Mouse (Mus musculus) liver, embryonic 15.5 days (tissue): ENCODE measurements around the gene Rapgef6. TPM values are rescaled to one million over a fixed set of nuclear protein-coding genes. Genes with fewer than 3 reads are reported as not detected.

Experiments
- ATAC-seq: fragments of 200-750 bp; cut with Nextera tagmentation; 2 replicates; pipeline ENCODE4 v1.8.0; 2017; ENCODE audit warnings: moderate number of reproducible peaks, mild to moderate bottlenecking, moderate library complexity; ENCODE audit not compliant: insufficient read depth
- H3K27ac ChIP-seq: fragments of 300-500 bp; sonication (generic); replicated peaks from 2 replicates; pipeline ENCODE4 v1.5.1; 2015; ENCODE audit warnings: mild to moderate bottlenecking, inconsistent platforms
- H3K27me3 ChIP-seq: fragments of 300-500 bp; sonication (generic); 2 replicates; pipeline ENCODE4 v1.6.1; 2015; ENCODE audit warnings: mild to moderate bottlenecking, inconsistent platforms
- H3K36me3 ChIP-seq: fragments of 300-500 bp; sonication (generic); replicated peaks from 2 replicates; pipeline ENCODE4 v1.6.1; 2015; ENCODE audit warnings: moderate library complexity, mild to moderate bottlenecking, inconsistent platforms
- H3K4me1 ChIP-seq: fragments of 300-500 bp; sonication (generic); replicated peaks from 2 replicates; pipeline ENCODE4 v1.6.1; 2015; ENCODE audit warnings: inconsistent platforms
- H3K4me2 ChIP-seq: fragments of 300-500 bp; sonication (generic); 2 replicates; pipeline ENCODE4 v1.6.1; 2015; ENCODE audit warnings: moderate library complexity, mild to moderate bottlenecking, inconsistent platforms
- H3K4me3 ChIP-seq: fragments of 300-500 bp; sonication (generic); replicated peaks from 2 replicates; pipeline ENCODE4 v1.5.1; 2015; ENCODE audit warnings: mild to moderate bottlenecking, inconsistent platforms
- H3K9ac ChIP-seq: fragments of 300-500 bp; sonication (generic); 2 replicates; pipeline ENCODE4 v1.6.1; 2015; ENCODE audit warnings: moderate library complexity, mild to moderate bottlenecking, inconsistent platforms
- H3K9me3 ChIP-seq: fragments of 300-500 bp; sonication (generic); replicated peaks from 2 replicates; pipeline ENCODE4 v1.6.1; 2016; ENCODE audit warnings: inconsistent platforms
- WGBS: fragments of 180-500 bp; shearing (Covaris S2); methylation state at CpG from one replicate; pipeline ENCODE4 v1.1.7; 2015; ENCODE audit warnings: mixed read lengths; ENCODE audit not compliant: insufficient replicate concordance; 5-methylcytosine and 5-hydroxymethylcytosine counted together
- polyA plus RNA-seq: library from polyadenylated mRNA; unstranded; fragments of >200 nt; fragmentation: Nextera tagmentation; extraction: Ambion mirVana; gene quantifications from 2 replicates; pipeline ENCODE4 v1.2.1, GENCODE M21; 2015

The Rapgef6 gene
- polyA plus RNA-seq, 1 experiment from 2014 or later: 20.9 TPM

DNA sequence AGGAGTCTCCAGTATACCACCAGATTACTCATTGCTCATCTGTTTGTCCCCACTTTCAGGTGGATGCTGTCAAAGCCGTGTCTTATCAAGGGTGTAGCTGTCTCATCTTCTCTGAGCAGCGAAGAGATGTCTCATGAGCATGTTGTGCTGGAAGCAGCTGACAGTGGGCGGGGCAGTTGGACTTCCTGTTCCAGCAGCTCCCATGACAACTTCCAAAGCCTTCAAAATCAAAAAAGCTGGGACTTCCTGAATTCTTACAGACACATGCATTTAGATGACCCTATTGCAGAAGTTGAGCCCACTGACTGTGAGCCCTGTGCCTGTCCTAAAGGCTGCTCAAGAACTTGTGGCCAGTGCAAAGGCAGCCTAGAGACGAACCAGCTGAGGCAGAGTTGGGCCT is 168.5 kb downstream of the Rapgef6 start:
- Histone ChIP-seq H3K4me1 (no peaks in the 10 kb centered on the region), H3K9ac (no peak overlapping the region), H3K27me3 (no peaks in the 10 kb centered on the region), H3K9me3 (no peaks in the 10 kb centered on the region), H3K4me2 (no peak overlapping the region), H3K36me3 (peaks cover 66% of the 10 kb centered on the region), H3K4me3 (no peak overlapping the region), H3K27ac (no peak overlapping the region)
- 57% methylated on average over 4 of the region's 4 CpGs for WGBS
- no peak for ATAC-seq

GRCm38 (mm10) chr11:54693696-54694095 is 171.0 kb downstream of the Rapgef6 start:
- peaks cover 64% of the 10 kb centered on the region for H3K36me3 ChIP-seq
- no peak for ATAC-seq
- 70% methylated on average over 6 of the region's 6 CpGs for WGBS

DNA sequence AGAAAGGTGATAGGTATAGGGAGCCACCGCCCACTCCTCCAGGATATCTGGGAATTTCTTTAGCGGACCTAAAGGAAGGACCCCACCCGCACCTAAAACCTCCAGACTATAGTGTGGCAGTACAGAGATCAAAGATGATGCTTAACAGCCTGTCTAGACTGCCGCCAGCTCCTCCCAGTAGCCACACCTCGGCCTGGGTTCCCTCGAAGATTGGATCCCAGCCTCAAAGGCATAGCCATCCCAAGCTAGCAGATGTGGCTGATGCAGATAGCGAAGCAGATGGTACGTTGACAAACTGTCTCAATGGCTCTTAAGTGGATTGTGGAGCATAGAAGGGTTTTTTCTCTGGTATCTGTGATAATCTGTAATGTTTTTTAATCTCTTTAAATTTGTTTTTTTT is 171.6 kb downstream of the Rapgef6 start:
- peaks cover 64% of the 10 kb centered on the region for H3K36me3 ChIP-seq
- no peak for ATAC-seq
- 75% methylated on average over 8 of the region's 8 CpGs for WGBS
- H3K9me3 ChIP-seq: no peaks in the 10 kb centered on the region
- H3K27me3 ChIP-seq: no peaks in the 10 kb centered on the region
- H3K4me3 ChIP-seq: no peak overlapping the region
- H3K9ac ChIP-seq: no peak overlapping the region
- no peaks in the 10 kb centered on the region for H3K4me1 ChIP-seq
- no peak overlapping the region for H3K27ac ChIP-seq
- H3K4me2 ChIP-seq: no peak overlapping the region

More at GRCm38 (mm10) chr11:54693696-54694095, 171.0 kb downstream of the Rapgef6 start:
- no peak overlapping the region for H3K9ac ChIP-seq
- H3K27ac ChIP-seq: no peak overlapping the region
- no peak overlapping the region for H3K4me2 ChIP-seq
- no peak overlapping the region for H3K4me3 ChIP-seq
- H3K4me1 ChIP-seq: no peaks in the 10 kb centered on the region
- no peaks in the 10 kb centered on the region for H3K9me3 ChIP-seq
- no peaks in the 10 kb centered on the region for H3K27me3 ChIP-seq

- H3K9ac ChIP-seq: no peak overlapping the region
- H3K27me3 ChIP-seq: no peaks in the 10 kb centered on the region
- H3K36me3 ChIP-seq: peaks cover 57% of the 10 kb centered on the region
- H3K9me3 ChIP-seq: no peaks in the 10 kb centered on the region
- H3K4me2 ChIP-seq: no peak overlapping the region
- WGBS: 49% methylated on average over 4 of the region's 4 CpGs
- ATAC-seq: no peak
- H3K4me3 ChIP-seq: no peak overlapping the region
- no peaks in the 10 kb centered on the region for H3K4me1 ChIP-seq
- H3K27ac ChIP-seq: no peak overlapping the region
These were observed 173.3 kb downstream of the Rapgef6 start for GRCm38 (mm10) chr11:54695951-54696350.

DNA sequence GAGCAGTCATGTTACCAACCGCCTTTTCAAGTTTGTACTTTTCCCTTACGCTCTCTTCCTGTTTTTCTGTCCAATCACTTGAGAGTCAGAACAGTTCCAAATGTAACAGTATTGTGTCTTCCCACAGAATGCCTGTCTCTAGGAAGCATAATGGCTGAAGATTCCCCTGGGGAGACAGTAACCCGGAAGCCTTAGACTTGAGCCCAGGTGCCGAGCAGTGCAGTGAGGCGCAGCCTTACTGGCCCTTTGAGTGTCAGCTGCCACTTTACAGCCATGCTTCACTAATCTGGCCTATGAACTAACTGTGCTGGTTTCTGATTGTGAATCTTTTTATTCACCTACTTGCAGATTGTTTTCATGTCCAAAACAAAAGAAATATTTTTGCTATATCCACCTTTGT is 175.0 kb downstream of the Rapgef6 start:
- no peak for ATAC-seq
- Histone ChIP-seq H3K9ac (no peak overlapping the region), H3K4me3 (no peak overlapping the region), H3K4me1 (no peaks in the 10 kb centered on the region), H3K9me3 (no peaks in the 10 kb centered on the region), H3K27ac (no peak overlapping the region), H3K27me3 (no peaks in the 10 kb centered on the region), H3K36me3 (peaks cover 46% of the 10 kb centered on the region), H3K4me2 (no peak overlapping the region)
- WGBS: 77% methylated on average over 5 of the region's 5 CpGs

DNA sequence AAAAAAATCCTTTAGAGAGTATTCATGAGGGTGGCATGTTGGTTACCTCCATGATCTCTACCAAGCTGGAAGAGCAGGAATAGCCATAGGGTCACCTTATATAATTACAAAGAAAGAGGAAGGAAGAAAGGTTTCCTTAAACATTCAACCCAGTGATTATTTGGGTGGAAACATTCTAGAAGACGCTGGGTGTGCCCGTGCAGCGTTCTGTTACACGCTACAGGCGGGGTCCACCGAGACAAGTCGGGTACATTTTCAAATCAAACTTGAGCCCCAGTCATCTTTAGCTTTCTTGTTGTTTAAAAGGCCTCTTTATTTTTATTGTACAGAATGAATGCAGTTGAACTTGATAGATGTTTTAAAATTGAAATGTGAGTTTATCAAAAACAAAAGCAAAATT is 176.0 kb downstream of the Rapgef6 start:
- Histone ChIP-seq H3K4me2 (no peak overlapping the region), H3K36me3 (peaks cover 44% of the 10 kb centered on the region), H3K9ac (no peak overlapping the region), H3K27ac (no peak overlapping the region), H3K9me3 (no peaks in the 10 kb centered on the region), H3K4me3 (no peak overlapping the region), H3K27me3 (no peaks in the 10 kb centered on the region), H3K4me1 (no peaks in the 10 kb centered on the region)
- no peak for ATAC-seq
- 70% methylated on average over 7 of the region's 7 CpGs for WGBS

GRCm38 (mm10) chr11:54699972-54700371 is 177.3 kb downstream of the Rapgef6 start:
- H3K4me1 ChIP-seq: no peaks in the 10 kb centered on the region
- ATAC-seq: no peak
- no peak overlapping the region for H3K9ac ChIP-seq
- no peaks in the 10 kb centered on the region for H3K9me3 ChIP-seq
- no peak overlapping the region for H3K4me2 ChIP-seq
- no peak overlapping the region for H3K4me3 ChIP-seq
- peaks cover 31% of the 10 kb centered on the region for H3K36me3 ChIP-seq
- no peak overlapping the region for H3K27ac ChIP-seq
- no peaks in the 10 kb centered on the region for H3K27me3 ChIP-seq
- 23% methylated on average over 3 of the region's 3 CpGs for whole genome bisulfite sequencing

- no peak for ATAC-seq
- Histone ChIP-seq H3K27ac (no peak overlapping the region), H3K9me3 (no peaks in the 10 kb centered on the region), H3K4me1 (no peaks in the 10 kb centered on the region), H3K36me3 (peaks cover 14% of the 10 kb centered on the region), H3K27me3 (no peaks in the 10 kb centered on the region), H3K9ac (no peak overlapping the region), H3K4me3 (no peak overlapping the region), H3K4me2 (no peak overlapping the region)
- 55% methylated on average over 8 of the region's 8 CpGs for WGBS
These were observed 179.2 kb downstream of the Rapgef6 start for GRCm38 (mm10) chr11:54701848-54702247.

GRCm38 (mm10) chr11:54703306-54703705 is 180.7 kb downstream of the Rapgef6 start:
- Histone ChIP-seq H3K4me3 (no peak overlapping the region), H3K4me1 (no peaks in the 10 kb centered on the region), H3K4me2 (no peak overlapping the region), H3K9ac (no peak overlapping the region), H3K9me3 (no peaks in the 10 kb centered on the region), H3K36me3 (0 out of 2 replicates have a peak, but pooled peaks cover 7% of the 10 kb centered on the region), H3K27ac (no peak overlapping the region), H3K27me3 (no peaks in the 10 kb centered on the region)
- ATAC-seq: no peak
- WGBS: 28% methylated on average over 4 of the region's 4 CpGs

GRCm38 (mm10) chr11:54708153-54708552 is 185.5 kb downstream of the Rapgef6 start:
- H3K4me2 ChIP-seq: no peak overlapping the region
- no peaks in the 10 kb centered on the region for H3K27me3 ChIP-seq
- H3K36me3 ChIP-seq: no peaks in the 10 kb centered on the region
- H3K4me1 ChIP-seq: no peaks in the 10 kb centered on the region
- H3K9ac ChIP-seq: no peak overlapping the region
- 72% methylated on average over 2 of the region's 2 CpGs for WGBS
- ATAC-seq: no peak
- H3K4me3 ChIP-seq: no peak overlapping the region
- no peaks in the 10 kb centered on the region for H3K9me3 ChIP-seq
- no peak overlapping the region for H3K27ac ChIP-seq

DNA sequence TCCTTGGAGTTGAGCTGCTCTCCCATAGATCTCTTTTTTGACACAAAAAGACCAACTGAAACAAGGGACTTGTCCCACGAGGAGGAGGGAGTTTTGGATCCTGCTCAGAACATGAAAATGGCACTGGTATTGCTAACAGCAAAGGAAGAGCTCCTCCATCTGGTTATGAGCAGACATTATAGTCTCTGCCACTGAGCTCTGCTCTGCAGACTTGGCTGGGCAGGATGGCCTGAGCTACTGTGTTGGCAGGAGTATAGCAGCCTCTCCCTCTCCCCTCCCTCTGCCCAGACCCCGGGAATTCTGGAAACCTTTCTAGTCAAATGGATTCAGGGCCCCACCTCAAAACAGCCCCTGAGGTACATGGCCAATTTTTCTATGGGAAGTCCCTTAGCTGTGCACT is 187.0 kb downstream of the Rapgef6 start:
- H3K4me1 ChIP-seq: no peaks in the 10 kb centered on the region
- no peaks in the 10 kb centered on the region for H3K9me3 ChIP-seq
- H3K27ac ChIP-seq: no peak overlapping the region
- H3K9ac ChIP-seq: no peak overlapping the region
- ATAC-seq: no peak
- WGBS: 52% methylated on average over 2 of the region's 2 CpGs
- no peaks in the 10 kb centered on the region for H3K27me3 ChIP-seq
- H3K4me3 ChIP-seq: no peak overlapping the region
- H3K4me2 ChIP-seq: no peak overlapping the region
- H3K36me3 ChIP-seq: no peaks in the 10 kb centered on the region

DNA sequence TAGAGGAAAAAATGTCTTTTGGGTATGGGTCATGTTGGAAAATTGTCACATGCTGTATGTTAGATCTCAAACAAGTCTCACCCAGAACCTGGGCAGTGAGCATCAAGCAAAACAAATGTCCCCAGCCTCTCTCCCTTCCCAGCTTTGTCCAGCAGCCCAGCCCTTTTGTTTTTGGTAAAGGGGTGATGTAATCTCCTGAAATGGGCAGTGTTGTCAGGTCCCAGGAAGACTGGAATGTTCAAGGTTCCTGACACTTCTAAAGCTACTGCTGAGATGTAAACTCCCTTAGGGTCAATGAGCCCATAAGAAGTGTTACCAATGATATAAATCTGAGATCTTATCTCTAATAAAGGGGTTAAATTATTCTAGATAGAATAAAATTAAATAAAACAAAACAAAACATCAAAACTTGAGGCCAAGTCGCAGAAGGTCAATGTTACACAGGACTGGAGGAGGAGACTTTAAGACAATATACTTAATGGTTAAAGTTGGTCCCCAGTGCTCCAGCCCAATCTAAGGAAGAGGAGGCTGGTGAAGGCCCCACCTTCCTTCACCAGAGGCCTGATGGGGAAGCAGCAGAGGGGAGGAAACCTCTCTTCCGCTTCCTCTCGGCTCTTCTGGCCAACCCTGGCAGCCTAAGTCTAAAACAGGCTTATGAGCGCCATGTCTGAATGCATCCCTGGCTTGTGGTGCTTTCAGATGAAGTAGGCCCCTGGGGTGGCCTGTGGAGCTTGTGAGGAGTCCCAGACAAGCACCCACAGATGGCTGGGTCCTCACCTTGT is 188.1 kb downstream of the Rapgef6 start:
- Histone ChIP-seq H3K9me3 (no peaks in the 10 kb centered on the region), H3K4me3 (no peak overlapping the region), H3K36me3 (peaks cover 3% of the 10 kb centered on the region; the same call in 1 of the 2 replicates), H3K27ac (no peak overlapping the region), H3K4me1 (no peaks in the 10 kb centered on the region), H3K9ac (no peak overlapping the region), H3K4me2 (no peak overlapping the region), H3K27me3 (no peaks in the 10 kb centered on the region)
- no peak for ATAC-seq
- WGBS: 51% methylated on average over 4 of the region's 4 CpGs
